Mouse (Mus musculus) lung, embryonic 14.5 days (tissue): ENCODE data around the gene Ccdc150. TPM values are rescaled to one million over a fixed set of nuclear protein-coding genes. Genes with fewer than 3 reads are reported as not detected.

ENCODE experiments used
- ATAC-seq: fragments of 200-750 bp; cut with Nextera tagmentation; 2 replicates; pipeline ENCODE4 v1.8.0; 2017; ENCODE audit warnings: mild to moderate bottlenecking, moderate TSS enrichment, moderate library complexity; ENCODE audit not compliant: insufficient read depth
- DNase-seq: peaks from one replicate; pipeline ENCODE4 v3.0.0-alpha.2; 2015
- H3K27ac ChIP-seq: fragments of 300-500 bp; sonication (generic); 2 replicates; pipeline ENCODE4 v1.5.1; 2014; ENCODE audit warnings: low read depth, mild to moderate bottlenecking, moderate library complexity
- H3K27me3 ChIP-seq: fragments of 300-500 bp; sonication (generic); 2 replicates; pipeline ENCODE4 v1.6.1; 2014; ENCODE audit warnings: low read length, control low read depth; ENCODE audit not compliant: insufficient read depth
- H3K36me3 ChIP-seq: fragments of 300-500 bp; sonication (generic); 2 replicates; pipeline ENCODE4 v1.6.1; 2014; ENCODE audit warnings: control low read depth; ENCODE audit not compliant: insufficient read depth
- H3K4me1 ChIP-seq: fragments of 300-500 bp; sonication (generic); 2 replicates; pipeline ENCODE4 v1.6.1; 2014; ENCODE audit warnings: antibody characterized with exemption, control low read depth; ENCODE audit not compliant: insufficient read depth
- H3K4me2 ChIP-seq: fragments of 300-500 bp; sonication (generic); 2 replicates; pipeline ENCODE4 v1.6.1; 2014; ENCODE audit warnings: mild to moderate bottlenecking
- H3K4me3 ChIP-seq: fragments of 300-500 bp; sonication (generic); 2 replicates; pipeline ENCODE4 v1.5.1; 2014; ENCODE audit warnings: low read depth, low read length
- H3K9ac ChIP-seq: fragments of 300-500 bp; sonication (generic); 2 replicates; pipeline ENCODE4 v1.6.1; 2014
- H3K9me3 ChIP-seq: fragments of 300-500 bp; sonication (generic); 2 replicates; pipeline ENCODE4 v1.6.1; 2016; ENCODE audit warnings: low read depth, low read length, control low read depth
- CTCF ChIP-seq: IDR thresholded peaks from 2 replicates; pipeline ENCODE4 v1.5.1; 2016; ENCODE audit warnings: antibody characterized with exemption, low read depth
- WGBS: fragments of 180-500 bp; shearing (Covaris S2); extraction: QIAGEN DNeasy Blood & Tissue Kit; methylation state at CpG from one replicate; pipeline ENCODE4 v1.1.7; 2014; 5-methylcytosine and 5-hydroxymethylcytosine counted together
- polyA plus RNA-seq: library from polyadenylated mRNA; unstranded; fragments of >200 nt; fragmentation: Nextera tagmentation; extraction: Ambion mirVana; gene quantifications from 2 replicates; pipeline ENCODE4 v1.2.1, GENCODE M21; 2014

The Ccdc150 gene
- polyA plus RNA-seq, 1 experiment from 2014 or later, result 0.25 TPM

DNA sequence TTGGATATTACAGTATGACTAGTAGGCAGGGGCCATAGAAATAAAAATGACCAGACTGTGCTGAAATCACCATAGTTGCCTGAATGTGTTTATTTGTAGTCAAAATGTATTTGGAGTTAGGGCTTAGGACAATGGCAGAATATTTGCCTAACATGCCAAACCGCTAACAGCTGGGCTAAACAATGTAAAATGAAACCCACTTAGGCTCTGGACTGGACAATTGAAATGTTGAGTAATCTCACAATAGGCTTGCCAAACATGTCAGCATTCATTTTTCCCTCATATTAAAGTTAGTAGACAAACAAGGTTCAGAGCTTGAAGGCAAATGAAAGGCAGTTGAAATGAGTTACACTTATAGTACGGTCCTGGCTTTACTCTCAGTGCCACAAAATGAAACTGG, 76.2 kb downstream of the Ccdc150 start:
- Histone ChIP-seq H3K4me2 (no peak overlapping the region), H3K27ac (no peak overlapping the region), H3K27me3 (no peaks in the 10 kb centered on the region), H3K4me1 (no peaks in the 10 kb centered on the region), H3K4me3 (no peak overlapping the region), H3K36me3 (no peaks in the 10 kb centered on the region), H3K9me3 (peaks cover 4% of the 10 kb centered on the region; the same call in 1 of the 2 replicates), H3K9ac (no peak overlapping the region)
- DNase-seq (no peak), ATAC-seq (no peak)
- TF ChIP-seq CTCF, result no peak
- 85% methylated on average over 2 of the region's 2 CpGs for WGBS

- no peak for TF ChIP-seq CTCF
- H3K27ac ChIP-seq, result no peak overlapping the region
- H3K4me2 ChIP-seq, result no peak overlapping the region
- H3K4me3 ChIP-seq, result no peak overlapping the region
- DNase-seq (no peak), ATAC-seq (no peak)
- H3K4me1 ChIP-seq, result no peaks in the 10 kb centered on the region
- no peaks in the 10 kb centered on the region for H3K36me3 ChIP-seq
- 82% methylated on average over 6 of the region's 6 CpGs for WGBS
- no peaks in the 10 kb centered on the region for H3K27me3 ChIP-seq
- no peak overlapping the region for H3K9ac ChIP-seq
- H3K9me3 ChIP-seq, result peaks cover 4% of the 10 kb centered on the region; the same call in 1 of the 2 replicates
These were observed 77.5 kb downstream of the Ccdc150 start for GRCm38 (mm10) chr1:54327876-54328545.

DNA sequence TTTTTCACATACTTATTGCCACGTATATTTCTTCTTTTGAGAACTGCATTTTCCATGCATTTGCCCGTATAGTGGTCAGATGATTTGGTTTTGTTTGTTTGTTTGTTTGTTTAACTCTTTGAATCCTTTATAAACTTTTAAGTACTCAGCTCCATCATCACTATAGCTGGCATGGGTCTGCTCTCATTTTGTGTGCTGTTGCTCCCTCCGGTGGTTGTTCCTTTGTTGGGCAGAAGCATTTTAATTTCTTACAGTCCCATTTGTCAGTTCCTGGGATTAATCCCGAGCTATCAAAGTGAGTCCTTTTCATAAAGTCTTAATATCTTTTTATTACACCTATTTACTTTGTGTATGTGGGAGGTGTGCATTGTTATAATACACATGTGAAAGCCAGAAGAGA, 82.5 kb downstream of the Ccdc150 start:
- Histone ChIP-seq H3K36me3 (no peaks in the 10 kb centered on the region), H3K4me3 (no peak overlapping the region), H3K4me1 (no peaks in the 10 kb centered on the region), H3K27me3 (no peaks in the 10 kb centered on the region), H3K9me3 (no peaks in the 10 kb centered on the region), H3K9ac (no peak overlapping the region), H3K27ac (no peak overlapping the region), H3K4me2 (no peak overlapping the region)
- TF ChIP-seq CTCF, result peak; percentile 50
- ATAC-seq, result no peak
- 55% methylated on average over 4 of the region's 4 CpGs for WGBS
- DNase-seq, result peak; percentile 63

DNA sequence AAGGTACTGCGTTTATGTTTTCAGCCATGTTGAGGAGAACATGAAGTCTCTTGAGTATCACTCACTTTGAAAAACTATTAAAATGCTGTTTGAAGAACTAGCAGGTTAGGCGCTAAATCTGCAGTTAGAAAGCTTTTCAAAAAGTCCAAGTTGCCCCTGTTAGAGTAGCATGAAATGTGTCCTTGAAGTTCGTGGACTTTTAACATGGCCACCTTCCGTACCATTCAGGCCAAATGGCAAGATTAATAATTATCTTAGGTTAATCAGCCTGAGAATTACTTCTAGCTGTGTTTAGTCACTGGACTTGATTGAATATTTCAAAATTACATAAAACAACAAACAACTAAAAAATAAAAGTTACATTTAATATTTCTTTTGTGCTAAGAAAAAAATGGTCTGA, 104.3 kb downstream of the Ccdc150 start:
- Histone ChIP-seq H3K9me3 (no peaks in the 10 kb centered on the region), H3K4me3 (no peak overlapping the region), H3K9ac (no peak overlapping the region), H3K27ac (no peak overlapping the region), H3K4me1 (no peaks in the 10 kb centered on the region), H3K36me3 (no peaks in the 10 kb centered on the region), H3K27me3 (no peaks in the 10 kb centered on the region), H3K4me2 (no peak overlapping the region)
- WGBS, result 90% methylated on average over 4 of the region's 4 CpGs
- no peak for TF ChIP-seq CTCF
- no peak for ATAC-seq
- DNase-seq, result no peak

DNA sequence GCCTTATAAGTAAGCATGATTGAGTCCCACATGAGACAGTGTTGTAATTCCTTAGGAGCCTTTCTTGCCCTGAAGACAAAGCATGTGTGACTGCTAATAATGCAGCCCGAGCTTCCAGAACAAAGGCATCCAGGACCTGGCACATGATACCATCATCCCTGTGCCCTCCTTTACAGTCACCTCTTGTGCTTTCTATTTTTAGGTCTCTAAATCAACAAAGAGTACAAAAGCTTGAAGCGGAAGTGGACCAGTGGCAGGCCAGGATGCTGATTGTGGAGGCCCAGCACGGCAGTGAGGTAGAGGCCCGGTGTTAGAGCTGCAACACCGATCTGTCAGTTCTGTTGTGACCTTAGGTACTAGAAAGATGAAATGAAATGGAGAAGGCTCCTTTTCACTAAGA, 105.0 kb downstream of the Ccdc150 start:
- TF ChIP-seq CTCF, result no peak
- Histone ChIP-seq H3K9ac (no peak overlapping the region), H3K4me2 (no peak overlapping the region)

DNA sequence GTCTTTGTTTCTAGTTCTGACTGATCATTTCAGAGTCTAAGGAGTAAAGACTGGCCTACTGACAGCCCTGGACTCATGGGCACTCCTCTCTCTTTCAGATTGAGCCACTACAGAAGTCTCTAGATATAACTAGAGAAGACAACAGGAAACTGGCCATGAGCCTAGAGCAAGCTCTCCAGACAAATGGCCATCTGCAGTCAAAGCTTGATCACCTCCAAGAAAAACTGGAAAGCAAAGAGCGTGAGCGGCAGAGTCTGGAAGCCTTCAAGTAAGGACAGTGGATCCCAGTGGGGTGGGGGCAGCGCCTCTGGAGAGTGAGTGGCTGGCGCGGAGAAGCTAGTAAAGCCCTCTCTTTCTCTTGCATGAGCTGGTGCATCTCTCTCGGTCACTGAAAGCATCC, 106.1 kb downstream of the Ccdc150 start:
- ATAC-seq, result no peak
- H3K27ac ChIP-seq, result no peak overlapping the region
- 82% methylated on average over 6 of the region's 6 CpGs for WGBS

More for the DNA sequence above, 105.0 kb downstream of the Ccdc150 start:
- WGBS, result 70% methylated on average over 5 of the region's 5 CpGs
- H3K27me3 ChIP-seq, result no peaks in the 10 kb centered on the region
- DNase-seq (no peak), ATAC-seq (no peak)
- no peaks in the 10 kb centered on the region for H3K4me1 ChIP-seq
- no peaks in the 10 kb centered on the region for H3K36me3 ChIP-seq
- no peak overlapping the region for H3K27ac ChIP-seq
- H3K9me3 ChIP-seq, result no peaks in the 10 kb centered on the region
- H3K4me3 ChIP-seq, result no peak overlapping the region

DNA sequence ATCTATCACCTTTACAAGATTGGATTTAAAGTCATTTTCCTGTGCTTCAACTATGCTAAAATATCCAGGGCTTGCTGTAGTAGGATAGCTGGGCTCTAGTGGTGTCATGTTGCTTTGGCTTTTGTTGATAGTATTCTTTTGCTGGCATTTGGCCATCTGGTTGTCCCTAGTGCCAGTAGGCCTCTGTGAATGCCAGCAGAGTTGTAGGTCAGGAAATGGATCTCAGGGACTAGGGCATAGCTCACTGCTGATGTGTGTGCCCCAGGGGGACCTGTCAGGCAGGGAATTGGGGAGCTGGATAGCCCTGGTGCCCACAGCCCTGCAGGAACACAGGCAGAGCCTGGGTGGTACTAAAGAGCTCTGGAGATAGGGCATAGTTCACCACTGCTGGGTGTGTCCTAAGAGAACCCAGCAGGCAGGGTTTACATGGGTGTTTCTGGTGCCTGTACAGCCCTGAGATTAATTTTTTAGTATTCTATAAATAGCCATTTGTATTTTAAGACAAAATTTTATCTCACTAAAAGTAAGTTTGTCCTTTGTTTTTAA, 127.1 kb downstream of the Ccdc150 start:
- no peaks in the 10 kb centered on the region for H3K27me3 ChIP-seq
- H3K27ac ChIP-seq, result no peak overlapping the region
- no peaks in the 10 kb centered on the region for H3K36me3 ChIP-seq
- no peak for TF ChIP-seq CTCF
- DNase-seq (peak; percentile 38), ATAC-seq (peak; percentile 35; the same call in 1 of the 2 replicates)
- no peaks in the 10 kb centered on the region for H3K4me1 ChIP-seq
- H3K4me2 ChIP-seq, result no peak overlapping the region
- H3K9me3 ChIP-seq, result no peaks in the 10 kb centered on the region
- no peak overlapping the region for H3K4me3 ChIP-seq
- H3K9ac ChIP-seq, result no peak overlapping the region

More for the DNA sequence above, 106.1 kb downstream of the Ccdc150 start:
- H3K4me3 ChIP-seq, result no peak overlapping the region
- no peak overlapping the region for H3K4me2 ChIP-seq
- no peaks in the 10 kb centered on the region for H3K4me1 ChIP-seq
- H3K9ac ChIP-seq, result no peak overlapping the region
- H3K36me3 ChIP-seq, result no peaks in the 10 kb centered on the region
- no peak for DNase-seq
- no peak for TF ChIP-seq CTCF
- H3K9me3 ChIP-seq, result no peaks in the 10 kb centered on the region
- H3K27me3 ChIP-seq, result no peaks in the 10 kb centered on the region
